Mouse (Mus musculus): ENCODE measurements around the gene Ropn1l.

Ropn1l gene

GRCm38 (mm10) chr15:31404346-31404745, 49.2 kb downstream of the Ropn1l start:
- DNase-seq = no peak

- no peak for DNase-seq
Observed at GRCm38 (mm10) chr15:31402200-31402892, 51.2 kb downstream of the Ropn1l start.

- DNase-seq = no peak
Observed at GRCm38 (mm10) chr15:31400974-31401373, 52.6 kb downstream of the Ropn1l start.

GRCm38 (mm10) chr15:31398769-31399168, 54.8 kb downstream of the Ropn1l start:
- no peak for DNase-seq

GRCm38 (mm10) chr15:31397379-31397778, 56.2 kb downstream of the Ropn1l start:
- DNase-seq = no peak

GRCm38 (mm10) chr15:31396755-31397154, 56.8 kb downstream of the Ropn1l start:
- no peak for DNase-seq

GRCm38 (mm10) chr15:31395986-31396385, 57.6 kb downstream of the Ropn1l start:
- DNase-seq = no peak

- no peak for DNase-seq
Observed at GRCm38 (mm10) chr15:31393402-31393801, 60.1 kb downstream of the Ropn1l start.

- no peak for DNase-seq
Observed at GRCm38 (mm10) chr15:31392705-31393104, 60.8 kb downstream of the Ropn1l start.

GRCm38 (mm10) chr15:31392135-31392534, 61.4 kb downstream of the Ropn1l start:
- no peak for DNase-seq

All from thymus, adult 18-20 months (tissue).